Mouse (Mus musculus) liver, adult 10 weeks (tissue): ENCODE measurements around the gene Gm21627. TPM values are rescaled to one million over a fixed set of nuclear protein-coding genes. Genes with fewer than 3 reads are reported as not detected.

ENCODE experiments used
- polyA plus RNA-seq: library from polyadenylated mRNA; stranded (reverse); fragments of 350-450 nt; fragmentation: Illumina TruSeq; extraction: RNeasy Lipid Tissue Mini Kit (QIAGEN cat#74804); gene quantifications from one replicate; pipeline ENCODE4 v1.2.3, GENCODE M21; 2014; ENCODE audit warnings: low read depth, low replicate concordance

Gene Gm21627
- not detected for polyA plus RNA-seq

GRCm38 (mm10) chrY:63228127-63228526 lies at the start of gene Gm21627:
TSS of gene Gm21627 (plus strand) at chrY:63228427.

